Mouse (Mus musculus) thymus, postnatal 0 days (tissue): Measurements from ENCODE around the gene Ndufb7. TPM values are rescaled to one million over a fixed set of nuclear protein-coding genes. Genes with fewer than 3 reads are reported as not detected.
A peak's percentile ranks its signal among the peaks of the same experiment; 100 is the strongest.
"Not testable (repeated sequence)": the region's sequence is repeated elsewhere in the genome, so short reads cannot be mapped to it uniquely, and the experiment has no call there.

Source experiments
- DNase-seq: peaks from one replicate; pipeline ENCODE4 v3.0.0-alpha.2; 2015; ENCODE audit warnings: low spot score
- polyA plus RNA-seq: library from polyadenylated mRNA; unstranded; fragments of >200 nt; fragmentation: Nextera tagmentation; extraction: Ambion mirVana; gene quantifications from 2 replicates; pipeline ENCODE4 v1.2.1, GENCODE M21; 2015

Gene Ndufb7
- polyA plus RNA-seq, 1 experiment from 2014 or later: 503 TPM

DNA sequence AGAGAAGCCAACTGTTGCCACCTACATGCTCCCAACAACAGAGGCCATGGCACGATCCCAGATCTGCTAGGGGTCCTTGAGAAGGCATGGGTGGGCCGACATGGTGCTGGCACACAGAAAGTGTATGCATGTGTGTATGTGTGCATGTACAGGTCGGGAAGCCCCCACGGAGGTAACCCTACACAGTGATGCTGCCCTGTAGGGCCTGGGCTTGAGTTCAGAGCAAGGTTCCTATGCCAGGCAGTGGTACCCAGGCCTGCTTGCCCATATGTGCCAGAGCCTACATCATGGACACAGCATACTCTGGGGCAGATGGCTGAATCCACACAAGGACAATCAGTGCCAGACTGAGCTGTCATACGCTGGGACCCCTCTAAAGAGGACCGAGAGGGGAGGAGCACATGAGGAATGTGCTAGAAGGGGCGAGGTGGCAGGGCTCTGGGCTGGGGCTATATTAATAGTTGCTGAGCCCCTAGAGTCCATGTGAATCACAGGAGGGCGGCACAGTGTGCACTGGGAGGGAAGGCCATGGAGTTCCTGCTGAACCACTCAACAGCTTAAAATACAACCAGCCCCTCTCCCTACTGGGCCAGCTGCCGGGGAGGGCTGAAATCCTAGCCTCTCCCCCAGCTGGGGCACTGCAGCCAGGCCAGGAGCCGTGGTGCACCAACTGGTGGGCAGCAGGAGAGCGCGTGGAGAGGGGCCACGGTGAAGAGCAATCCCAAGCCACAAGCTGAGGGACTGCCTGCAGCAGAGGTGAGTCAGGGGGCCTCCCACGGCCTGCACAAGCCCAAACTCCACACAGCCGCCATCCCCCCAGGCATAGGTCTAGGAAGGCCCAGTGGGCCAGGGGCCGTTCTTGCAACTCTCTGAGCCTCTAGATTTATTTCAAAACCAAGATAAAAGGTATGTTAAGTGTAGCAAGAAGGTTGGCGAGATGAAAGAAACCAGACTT is 9.4 kb downstream of the Ndufb7 start:
- DNase-seq: no peak

DNA sequence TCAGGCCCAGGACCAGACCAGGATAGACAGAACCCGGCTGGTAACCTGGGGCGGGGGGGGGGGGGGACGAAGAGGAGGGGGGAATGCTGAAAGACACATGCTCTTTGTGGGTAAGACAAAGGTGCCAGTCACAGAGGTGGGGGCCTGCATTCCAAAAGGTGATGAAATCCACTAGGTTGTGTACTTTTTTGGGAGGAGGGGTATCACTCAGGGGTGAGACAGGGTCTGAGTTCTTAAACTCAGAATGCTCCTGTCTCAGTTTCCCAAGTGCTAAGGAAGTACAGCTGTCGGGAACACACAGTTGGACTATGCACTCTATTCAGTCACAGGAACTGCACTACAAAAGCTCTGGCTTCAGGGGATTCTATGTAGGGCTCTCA is 10.0 kb downstream of the Ndufb7 start:
- no peak for DNase-seq

- no peak for DNase-seq
Observed at GRCm38 (mm10) chr8:83576921-83577320, 10.4 kb downstream of the Ndufb7 start.

DNA sequence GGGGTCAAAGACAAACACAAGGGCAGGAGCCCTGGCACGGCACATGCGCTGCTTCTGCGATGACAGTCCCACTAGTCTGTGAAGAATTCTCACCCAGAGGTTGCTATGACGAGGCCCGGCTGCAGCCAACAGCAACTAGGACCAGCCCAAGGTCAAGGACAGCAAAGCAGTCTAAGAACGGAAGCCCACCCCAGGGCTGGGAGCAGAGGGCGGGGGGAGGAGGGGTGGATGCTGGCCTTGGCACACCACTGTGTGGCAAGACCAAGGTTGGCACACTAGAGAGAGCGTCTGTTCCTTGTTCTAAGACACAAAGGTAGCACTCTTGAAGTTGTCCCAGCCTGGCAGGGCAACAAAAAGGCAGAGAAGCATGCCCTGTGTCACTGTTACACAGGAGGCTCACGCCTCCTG is 10.9 kb downstream of the Ndufb7 start:
- no peak for DNase-seq

DNA sequence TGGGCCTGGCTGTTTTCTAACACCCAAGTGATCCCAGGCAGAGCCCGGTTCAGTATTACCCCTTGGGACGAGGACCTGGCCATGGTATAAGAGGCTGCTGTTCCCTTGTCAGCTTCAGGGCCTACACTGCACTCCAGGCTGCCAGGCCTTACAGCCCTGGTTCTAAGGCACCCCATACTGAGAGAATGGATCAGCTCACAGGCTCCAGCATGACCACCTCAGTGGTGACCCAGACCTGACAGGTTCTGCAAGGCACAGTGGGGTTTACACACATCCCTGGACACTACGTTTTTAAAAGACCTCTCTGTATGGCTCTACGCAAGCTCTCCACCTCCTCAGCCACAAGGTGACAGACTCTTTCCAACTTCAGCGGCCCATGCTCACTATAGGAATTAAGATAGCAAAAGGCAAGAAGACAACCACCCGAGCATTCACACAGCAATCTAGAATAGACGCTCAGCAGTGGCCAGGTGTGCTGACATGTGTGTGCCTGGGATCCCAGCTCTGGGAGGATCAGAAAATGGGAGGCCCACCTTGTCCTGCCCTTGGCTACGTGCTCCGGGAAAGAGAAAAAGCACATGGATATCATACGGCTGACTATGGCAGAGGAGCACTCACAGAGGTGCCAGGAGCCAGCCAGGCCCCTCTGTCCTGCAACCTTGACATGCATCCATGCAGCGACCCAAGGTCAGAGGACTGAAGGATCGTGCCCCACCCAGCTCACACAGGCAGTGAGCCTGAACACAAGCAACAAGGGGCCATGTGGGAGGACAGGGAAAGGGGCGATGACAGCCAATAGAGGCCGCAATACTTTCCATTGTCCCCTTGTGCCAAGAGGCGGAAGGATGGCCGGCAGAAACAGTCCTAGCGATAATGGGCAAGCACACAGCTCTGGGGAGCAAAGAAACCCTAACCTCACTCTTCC is 11.9 kb downstream of the Ndufb7 start:
- no peak for DNase-seq

- no peak for DNase-seq
Observed at GRCm38 (mm10) chr8:83579676-83580075, 13.2 kb downstream of the Ndufb7 start.

- no peak for DNase-seq
Observed at GRCm38 (mm10) chr8:83580826-83581225, 14.4 kb downstream of the Ndufb7 start.

GRCm38 (mm10) chr8:83582226-83582625 is 15.8 kb downstream of the Ndufb7 start:
- DNase-seq: no peak

- no peak for DNase-seq
Observed at GRCm38 (mm10) chr8:83583236-83583635, 16.8 kb downstream of the Ndufb7 start.

- no peak for DNase-seq
Observed at GRCm38 (mm10) chr8:83584771-83585170, 18.3 kb downstream of the Ndufb7 start.

- no peak for DNase-seq
Observed at GRCm38 (mm10) chr8:83585333-83585732, 18.9 kb downstream of the Ndufb7 start.

- DNase-seq: no peak
Observed at GRCm38 (mm10) chr8:83587644-83588043, 21.2 kb downstream of the Ndufb7 start.

DNA sequence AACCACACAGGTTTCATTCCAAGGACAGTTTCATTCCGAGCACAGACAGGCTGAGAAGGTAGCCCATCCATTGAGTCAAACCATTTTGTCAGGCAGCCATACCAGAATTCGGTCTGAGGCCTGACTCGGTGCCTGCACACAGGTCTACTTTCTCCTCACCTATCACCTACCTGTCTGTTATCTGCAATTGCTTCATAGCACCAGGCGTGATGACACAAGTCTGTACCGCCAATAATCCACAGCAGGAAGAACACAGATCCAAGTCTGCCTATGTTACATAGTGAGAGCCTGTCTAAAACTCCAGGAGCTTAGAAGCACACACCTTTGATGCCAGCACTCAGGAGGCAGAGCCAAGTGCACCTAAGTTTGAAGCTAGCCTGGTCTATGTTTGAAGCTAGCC is 22.4 kb downstream of the Ndufb7 start:
- no peak for DNase-seq

GRCm38 (mm10) chr8:83590488-83591023 is 24.1 kb downstream of the Ndufb7 start:
- DNase-seq: no peak

DNA sequence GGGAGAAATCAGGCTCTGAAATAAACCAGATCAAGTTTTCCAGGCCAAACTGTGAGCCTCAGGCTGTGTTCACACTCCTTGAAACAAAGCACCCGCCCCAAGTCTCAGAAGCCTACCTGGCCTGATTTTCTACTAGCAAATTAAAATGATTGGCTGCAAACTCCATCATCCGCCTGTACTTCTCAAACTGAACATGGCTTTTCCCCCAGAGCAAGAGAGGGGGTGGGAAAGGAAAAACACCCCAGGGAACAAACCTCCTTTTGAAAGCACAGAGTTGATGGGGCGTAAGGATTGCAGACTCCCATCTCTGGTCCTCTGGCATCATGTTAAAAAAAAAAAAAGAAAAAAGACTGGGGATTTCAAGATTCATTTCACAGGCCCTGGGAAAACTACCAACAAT is 26.2 kb downstream of the Ndufb7 start:
- DNase-seq: no peak

DNA sequence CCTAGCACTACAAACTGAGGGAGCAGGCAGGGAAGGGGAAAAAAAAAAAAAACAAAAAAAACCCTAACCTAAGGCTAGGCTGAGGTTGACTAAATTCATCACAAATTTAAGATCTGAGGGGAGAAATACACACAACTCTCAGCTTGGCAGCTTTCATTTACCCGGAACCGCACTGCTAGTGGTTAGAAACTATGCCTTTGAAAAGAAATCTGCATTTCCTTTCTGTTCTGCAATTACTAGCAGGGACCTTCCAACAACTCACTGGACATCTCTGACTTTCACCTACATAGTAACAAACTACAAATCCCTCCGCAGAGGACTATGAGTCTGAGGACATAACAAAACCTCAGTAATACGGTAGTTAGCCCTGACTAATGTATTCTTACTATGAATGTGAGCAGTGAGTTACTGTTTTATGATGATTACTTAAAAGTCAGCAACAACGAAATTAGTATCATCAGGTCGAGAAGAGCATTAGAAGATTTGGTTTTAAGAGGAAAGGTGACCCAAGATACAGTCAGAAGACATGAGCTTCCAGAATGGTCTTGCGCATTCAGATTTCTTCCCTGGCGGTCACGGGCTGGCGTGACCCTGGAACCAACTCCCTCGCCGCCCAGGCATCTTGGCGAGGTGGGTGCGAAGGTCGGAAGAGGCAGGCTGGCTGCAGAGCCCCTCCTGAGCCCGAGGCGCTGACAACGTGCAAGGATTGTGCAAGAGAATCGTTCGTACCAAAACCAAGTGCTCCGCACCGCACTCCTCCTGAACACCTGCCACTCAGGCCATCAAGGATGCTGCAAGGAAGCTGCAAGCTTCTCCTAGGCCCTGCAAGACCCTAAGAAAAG is 27.1 kb downstream of the Ndufb7 start:
- DNase-seq: peak; percentile 31

- peak; percentile 99 for DNase-seq
Observed at GRCm38 (mm10) chr8:83594167-83595049, 27.9 kb downstream of the Ndufb7 start.

- DNase-seq: not testable (repeated sequence)
Observed at GRCm38 (mm10) chr8:83595050-83595345, 28.5 kb downstream of the Ndufb7 start.

DNA sequence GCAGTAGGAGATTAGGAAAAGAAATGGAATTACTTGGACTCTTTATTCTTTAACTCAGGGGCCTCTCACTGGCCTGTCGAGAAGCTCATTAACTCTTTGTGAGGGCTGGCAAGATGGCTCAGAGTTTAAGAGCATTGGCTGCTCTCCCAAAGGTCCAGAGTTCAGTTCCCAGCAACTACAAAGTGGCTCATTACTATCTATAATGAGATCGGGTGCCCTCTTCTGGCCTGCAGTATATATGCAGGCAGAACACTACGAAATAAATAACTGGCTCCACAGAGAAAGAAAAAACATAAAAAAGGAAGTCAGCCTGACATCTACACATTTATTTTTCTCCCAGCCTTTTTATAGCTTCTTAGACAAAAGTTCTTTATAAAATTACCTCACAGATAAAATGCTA is 29.9 kb downstream of the Ndufb7 start:
- peak; percentile 53 for DNase-seq

DNA sequence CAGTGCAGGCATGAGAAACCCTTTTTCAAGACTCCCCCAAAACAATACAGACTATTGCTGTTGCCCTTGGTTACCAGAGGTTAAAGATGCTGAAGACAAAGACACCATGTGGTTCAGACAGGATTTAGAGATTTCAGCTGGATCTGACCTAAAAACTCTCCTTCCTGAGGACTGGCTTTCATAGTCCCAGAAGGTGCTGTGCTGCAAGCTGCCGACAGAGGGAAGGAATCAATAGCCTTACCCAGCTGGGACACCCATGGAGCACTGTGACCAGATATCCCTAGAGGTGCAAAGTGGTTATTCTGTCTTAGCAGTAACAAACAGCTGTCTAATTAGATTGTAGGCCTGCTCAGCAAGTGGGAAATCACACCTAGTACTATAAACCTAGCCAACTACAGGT is 31.7 kb downstream of the Ndufb7 start:
- DNase-seq: no peak
